Comparison of ENCODE assay signal across 8 mouse cellular contexts in the genomic region with DNA sequence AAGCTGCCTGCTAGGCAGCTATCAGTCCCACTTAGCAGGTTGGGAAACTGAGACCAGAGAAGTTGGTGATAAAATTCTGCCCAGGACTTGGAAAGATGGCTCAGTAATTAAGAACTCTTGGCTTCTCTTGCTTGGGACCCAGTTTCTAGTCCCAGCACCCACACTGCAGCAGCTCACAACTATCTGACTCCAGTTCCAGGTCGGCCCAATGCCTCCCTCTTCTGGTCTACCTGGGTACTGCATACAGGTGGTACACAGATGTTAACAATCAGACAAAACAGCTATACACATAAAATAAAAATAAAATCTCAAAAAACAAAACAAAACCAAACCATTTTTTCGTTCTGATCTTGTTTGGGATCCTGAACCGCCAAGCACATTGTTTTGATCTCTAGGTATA. TPM values are rescaled to one million over a fixed set of nuclear protein-coding genes. Genes with fewer than 3 reads are reported as not detected.
DNase-seq lines count a peak whose midpoint lies in the region; ATAC-seq and TF ChIP-seq lines count a peak whose summit lies in the region.

No protein-coding gene starts in this region.

- no peak for ATAC-seq in lung, embryonic 14.5 days (ENCODE audit: insufficient read depth)

- H3K27me3 ChIP-seq in lung, embryonic 14.5 days (ENCODE audit: insufficient read depth, low read length), result no peaks in the 10 kb centered on the region

- H3K27ac ChIP-seq in lung, embryonic 14.5 days (ENCODE audit: low read depth), result no peak overlapping the region

- H3K9me3 ChIP-seq in lung, embryonic 14.5 days (ENCODE audit: low read depth, low read length), result no peaks in the 10 kb centered on the region

- no peaks in the 10 kb centered on the region for H3K4me1 ChIP-seq in lung, embryonic 14.5 days (ENCODE audit: insufficient read depth)

- H3K9ac ChIP-seq in lung, embryonic 14.5 days, result no peak overlapping the region

- H3K4me2 ChIP-seq in lung, embryonic 14.5 days, result no peak overlapping the region

- H3K4me3 ChIP-seq in lung, embryonic 14.5 days (ENCODE audit: low read depth, low read length), result no peak overlapping the region

- peak; percentile 44 for DNase-seq in adrenal gland, postnatal 14 days
- no peak for DNase-seq in adrenal gland, postnatal 4 days (ENCODE audit: low spot score in 2 of 2)
- peak; percentile 20 for DNase-seq in retina, postnatal 1 day
- DNase-seq in retina, embryonic 14.5 days (ENCODE audit: low spot score), result no peak
- DNase-seq in lung, embryonic 14.5 days, result peak; percentile 28
- peak; percentile 68 for DNase-seq in thymus, postnatal 14 days
- DNase-seq in left cerebral cortex, postnatal 4 days, result no peak
- DNase-seq in layer of hippocampus, postnatal 10 days (ENCODE audit: low spot score in 2 of 2), result no peak

- WGBS in lung, embryonic 14.5 days, result 62% methylated on average over 3 of the region's 3 CpGs

- H3K36me3 ChIP-seq in lung, embryonic 14.5 days (ENCODE audit: insufficient read depth), result peaks cover 14% of the 10 kb centered on the region; the same call in 1 of the 2 replicates

- intact Hi-C loops in left cerebral cortex, postnatal 4 days (cut with DNase I), result no loop called here

- TF ChIP-seq CTCF in lung, embryonic 14.5 days (IDR thresholded peaks at IDR 0.05; ENCODE audit: low read depth), result peak; percentile 67

RNA-seq across cellular contexts. Expression of gene Ttll1, which starts 10.3 kb away (rescaled TPM):
- 6.6 and 7.1 TPM in 2 replicates for total RNA-seq in adrenal gland, postnatal 14 days (2021)
- total RNA-seq in adrenal gland, postnatal 4 days (2021), result 10 to 100 TPM in 1 of 2 experiments, 1 to 10 TPM in 1; 9.8 to 11.3 TPM
- polyA plus RNA-seq in lung, embryonic 14.5 days (2014; fragmentation: Nextera tagmentation; extraction: Ambion mirVana), result 13.8 and 15.1 TPM in 2 replicates
- total RNA-seq in left cerebral cortex, postnatal 4 days (2021), result 10 to 100 TPM; 70.6 to 71.9 TPM
- 10 to 100 TPM; 49.4 to 53.1 TPM for total RNA-seq in layer of hippocampus, postnatal 10 days (2021)

RNA-seq across cellular contexts. Expression of gene Bik, which starts 26.3 kb away (rescaled TPM):
- total RNA-seq in adrenal gland, postnatal 14 days (2021), result 7.1 and 8.4 TPM in 2 replicates
- total RNA-seq in adrenal gland, postnatal 4 days (2021), result 1 to 10 TPM; 8.2 to 9.1 TPM
- 12.1 and 14.2 TPM in 2 replicates for polyA plus RNA-seq in lung, embryonic 14.5 days (2014; fragmentation: Nextera tagmentation; extraction: Ambion mirVana)
- not detected for total RNA-seq in left cerebral cortex, postnatal 4 days (2021)
- total RNA-seq in layer of hippocampus, postnatal 10 days (2021), result not detected

RNA-seq across cellular contexts. Expression of gene Pacsin2, which starts 35.9 kb away (rescaled TPM):
- total RNA-seq in adrenal gland, postnatal 14 days (2021), result 74.1 and 84.3 TPM in 2 replicates
- total RNA-seq in adrenal gland, postnatal 4 days (2021), result 10 to 100 TPM; 80.4 to 80.7 TPM
- polyA plus RNA-seq in lung, embryonic 14.5 days (2014; fragmentation: Nextera tagmentation; extraction: Ambion mirVana), result 62.3 and 63.8 TPM in 2 replicates
- total RNA-seq in left cerebral cortex, postnatal 4 days (2021), result 10 to 100 TPM; 23.2 to 24.9 TPM
- total RNA-seq in layer of hippocampus, postnatal 10 days (2021), result 10 to 100 TPM; 38.3 to 49.7 TPM

Comparison
In these comparisons a context has a peak if more than half of its experiments do, and no peak if none do; other contexts are left out.
1. DNase-seq: peak in adrenal gland, postnatal 14 days (single experiment), retina, postnatal 1 day (single experiment), lung, embryonic 14.5 days (single experiment) and thymus, postnatal 14 days (single experiment); none in adrenal gland, postnatal 4 days (0 of 2), retina, embryonic 14.5 days (single experiment), left cerebral cortex, postnatal 4 days (single experiment) and layer of hippocampus, postnatal 10 days (0 of 2).